Mouse (Mus musculus) MEL (cell line): Measurements from ENCODE around the gene Rbfox2. TPM values are rescaled to one million over a fixed set of nuclear protein-coding genes. Genes with fewer than 3 reads are reported as not detected.

Experiments
- DNase-seq: peaks from one replicate; pipeline ENCODE4 v3.0.0; 2011; ENCODE audit warnings: low read depth, low spot score
- H3K27ac ChIP-seq: 2 replicates; pipeline ENCODE4 v1.5.1; 2012; ENCODE audit warnings: low read depth, mild to moderate bottlenecking, control low read depth, low read length, moderate library complexity; ENCODE audit not compliant: control insufficient read depth
- H3K27me3 ChIP-seq, 2 experiments: fragments of 150-350 bp in 1 of 2; sonication (generic) in 1 of 2; 2 replicates each; pipeline ENCODE4 v1.6.1; 2012; ENCODE audit warnings: low read length in 2 of 2, mild to moderate bottlenecking in 2 of 2, improper control_type of control experiment in 1 of 2, moderate library complexity in 1 of 2; ENCODE audit not compliant: insufficient read depth in 2 of 2, control insufficient read depth in 1 of 2
- H3K36me3 ChIP-seq, 2 experiments: 2 replicates each; pipeline ENCODE4 v1.6.1; 2012 to 2014; ENCODE audit warnings: low read length in 2 of 2, improper control_type of control experiment in 1 of 2, inconsistent platforms in 1 of 2, mild to moderate bottlenecking in 1 of 2; ENCODE audit not compliant: insufficient read depth in 2 of 2, control insufficient read depth in 1 of 2
- H3K4me1 ChIP-seq, 2 experiments: fragments of 150-350 bp in 1 of 2; sonication (generic) in 1 of 2; 2 replicates each; pipeline ENCODE4 v1.6.1; 2012; ENCODE audit warnings: low read length in 2 of 2, improper control_type of control experiment in 1 of 2, mild to moderate bottlenecking in 1 of 2; ENCODE audit not compliant: insufficient read depth in 2 of 2, control insufficient read depth in 1 of 2
- H3K4me3 ChIP-seq, 2 experiments: fragments of 150-350 bp in 1 of 2; sonication (generic) in 1 of 2; 2 replicates each; pipeline ENCODE4 v1.5.1; 2012; ENCODE audit warnings: low read depth in 2 of 2, low read length in 2 of 2, mild to moderate bottlenecking in 2 of 2, moderate library complexity in 2 of 2, control low read depth in 1 of 2, improper control_type of control experiment in 1 of 2; ENCODE audit not compliant: control insufficient read depth in 1 of 2, insufficient read depth in 1 of 2
- H3K79me2 ChIP-seq: 2 replicates; pipeline ENCODE4 v1.6.1; 2012; ENCODE audit warnings: mild to moderate bottlenecking, low read length, moderate library complexity; ENCODE audit not compliant: control insufficient read depth, poor library complexity, insufficient read depth
- H3K9ac ChIP-seq: 2 replicates; pipeline ENCODE4 v1.6.1; 2012; ENCODE audit warnings: low read depth, mild to moderate bottlenecking, control low read depth, low read length, moderate library complexity; ENCODE audit not compliant: control insufficient read depth, poor library complexity, severe bottlenecking
- H3K9me3 ChIP-seq: fragments of 150-350 bp; sonication (generic); replicated peaks from 2 replicates; pipeline ENCODE4 v1.6.1; 2012; ENCODE audit warnings: mild to moderate bottlenecking, low read length, improper control_type of control experiment, moderate library complexity; ENCODE audit not compliant: insufficient read depth
- BHLHE40 ChIP-seq: IDR thresholded peaks from 2 replicates; pipeline ENCODE4 v1.6.1; 2012; ENCODE audit warnings: low read depth, mild to moderate bottlenecking, inconsistent platforms, low read length, improper control_type of control experiment, borderline replicate concordance
- CHD1 ChIP-seq: IDR thresholded peaks from 2 replicates; pipeline ENCODE4 v1.6.1; 2012; ENCODE audit warnings: low read depth, mild to moderate bottlenecking, inconsistent platforms, low read length, improper control_type of control experiment
- E2F4 ChIP-seq: IDR thresholded peaks from 2 replicates; pipeline ENCODE4 v1.6.1; 2011; ENCODE audit warnings: low read depth, low read length, improper control_type of control experiment, borderline replicate concordance
- ELF1 ChIP-seq: IDR thresholded peaks from 2 replicates; pipeline ENCODE4 v1.6.1; 2014; ENCODE audit warnings: low read depth, mild to moderate bottlenecking, inconsistent platforms, low read length, improper control_type of control experiment, moderate library complexity
- EP300 ChIP-seq, 2 experiments: IDR thresholded peaks; 2 replicates each; pipeline ENCODE4 v1.6.1; 2011; ENCODE audit warnings: improper control_type of control experiment in 2 of 2, low read length in 2 of 2, low read depth in 1 of 2, mild to moderate bottlenecking in 1 of 2
- GABPA ChIP-seq: IDR thresholded peaks from 2 replicates; pipeline ENCODE4 v1.6.1; 2012; ENCODE audit warnings: low read depth, mild to moderate bottlenecking, inconsistent platforms, low read length, improper control_type of control experiment, moderate library complexity
- GATA1 ChIP-seq: IDR thresholded peaks from 2 replicates; pipeline ENCODE4 v1.6.1; 2011; ENCODE audit warnings: low read depth, low read length, improper control_type of control experiment
- JUND ChIP-seq: IDR thresholded peaks from 2 replicates; pipeline ENCODE4 v1.6.1; 2011; ENCODE audit warnings: low read depth, mild to moderate bottlenecking, improper control_type of control experiment, low read length
- KAT2A ChIP-seq: conservative IDR thresholded peaks from 2 replicates; pipeline ENCODE4 v1.6.1; 2012; ENCODE audit warnings: low read depth, low read length, improper control_type of control experiment, inconsistent platforms
- MAX ChIP-seq: IDR thresholded peaks from 2 replicates; pipeline ENCODE4 v1.6.1; 2011; ENCODE audit warnings: low read length, improper control_type of control experiment
- MXI1 ChIP-seq: IDR thresholded peaks from 2 replicates; pipeline ENCODE4 v1.6.1; 2011; ENCODE audit warnings: mild to moderate bottlenecking, low read depth, low read length, improper control_type of control experiment
- MYB ChIP-seq: IDR thresholded peaks from 2 replicates; pipeline ENCODE4 v1.6.1; 2011; ENCODE audit warnings: mild to moderate bottlenecking, low read depth, low read length, improper control_type of control experiment
- MYC ChIP-seq: IDR thresholded peaks from 2 replicates; pipeline ENCODE4 v1.6.1; 2011; ENCODE audit warnings: low read depth, mild to moderate bottlenecking, low read length, improper control_type of control experiment, moderate library complexity
- NELFE ChIP-seq: IDR thresholded peaks from 2 replicates; pipeline ENCODE4 v1.6.1; 2011; ENCODE audit warnings: low read depth, low read length, improper control_type of control experiment
- NRF1 ChIP-seq: IDR thresholded peaks from 2 replicates; pipeline ENCODE4 v1.6.1; 2014; ENCODE audit warnings: low read depth, mild to moderate bottlenecking, inconsistent platforms, low read length, improper control_type of control experiment, moderate library complexity; ENCODE audit not compliant: poor library complexity, insufficient read depth, severe bottlenecking
- POLR2A ChIP-seq, 2 experiments: IDR thresholded peaks; 2 replicates each; pipeline ENCODE4 v1.6.1; 2011 to 2012; ENCODE audit warnings: low read length in 2 of 2, mild to moderate bottlenecking in 2 of 2, control low read depth in 1 of 2, improper control_type of control experiment in 1 of 2, low read depth in 1 of 2, moderate library complexity in 1 of 2; ENCODE audit not compliant: control insufficient read depth in 1 of 2, insufficient read depth in 1 of 2, poor library complexity in 1 of 2
- POLR2AphosphoS2 ChIP-seq: IDR thresholded peaks from 2 replicates; pipeline ENCODE4 v1.6.1; 2011; ENCODE audit warnings: low read length, improper control_type of control experiment
- RCOR1 ChIP-seq: IDR thresholded peaks from 2 replicates; pipeline ENCODE4 v1.6.1; 2012; ENCODE audit warnings: low read depth, mild to moderate bottlenecking, inconsistent platforms, low read length, improper control_type of control experiment
- SIN3A ChIP-seq: IDR thresholded peaks from 2 replicates; pipeline ENCODE4 v1.6.1; 2012; ENCODE audit warnings: low read length, improper control_type of control experiment, inconsistent platforms
- SMC3 ChIP-seq: IDR thresholded peaks from 2 replicates; pipeline ENCODE4 v1.6.1; 2011; ENCODE audit warnings: low read depth, low read length, improper control_type of control experiment
- TAL1 ChIP-seq: IDR thresholded peaks from 2 replicates; pipeline ENCODE4 v1.6.1; 2012; ENCODE audit warnings: mild to moderate bottlenecking, inconsistent platforms, low read length, moderate library complexity, mixed read lengths
- TCF12 ChIP-seq: IDR thresholded peaks from 2 replicates; pipeline ENCODE4 v1.6.1; 2014; ENCODE audit warnings: low read depth, mild to moderate bottlenecking, inconsistent platforms, low read length, improper control_type of control experiment, moderate library complexity
- USF1 ChIP-seq: IDR thresholded peaks from 2 replicates; pipeline ENCODE4 v1.6.1; 2014; ENCODE audit warnings: low read depth, mild to moderate bottlenecking, inconsistent platforms, low read length, improper control_type of control experiment, moderate library complexity
- ZNF384 ChIP-seq: IDR thresholded peaks from 2 replicates; pipeline ENCODE4 v1.6.1; 2012; ENCODE audit warnings: low read depth, mild to moderate bottlenecking, inconsistent platforms, low read length, improper control_type of control experiment
- polyA plus RNA-seq, 2 experiments: library from polyadenylated mRNA; stranded (reverse) in 1 of 2; unstranded in 1 of 2; fragments of >175 nt in 1 of 2; fragments of >200 nt in 1 of 2; gene quantifications; 2 replicates each; pipeline versions ENCODE4 v1.2.1 to v1.2.4; 2012; ENCODE audit warnings: low replicate concordance in 2 of 2, low read depth in 1 of 2; ENCODE audit not compliant: insufficient read length in 2 of 2, insufficient read depth in 1 of 2, missing spikeins in 1 of 2
- total RNA-seq: library from RNA; depleted of rRNA; stranded (reverse); fragments of 300-350 nt; gene quantifications from 2 replicates; pipeline ENCODE4 v1.2.3, GENCODE M21; 2012

The Rbfox2 gene
- total and polyA plus RNA-seq, 3 experiments: 3.4 to 6.0 TPM; not detected in 1

DNA sequence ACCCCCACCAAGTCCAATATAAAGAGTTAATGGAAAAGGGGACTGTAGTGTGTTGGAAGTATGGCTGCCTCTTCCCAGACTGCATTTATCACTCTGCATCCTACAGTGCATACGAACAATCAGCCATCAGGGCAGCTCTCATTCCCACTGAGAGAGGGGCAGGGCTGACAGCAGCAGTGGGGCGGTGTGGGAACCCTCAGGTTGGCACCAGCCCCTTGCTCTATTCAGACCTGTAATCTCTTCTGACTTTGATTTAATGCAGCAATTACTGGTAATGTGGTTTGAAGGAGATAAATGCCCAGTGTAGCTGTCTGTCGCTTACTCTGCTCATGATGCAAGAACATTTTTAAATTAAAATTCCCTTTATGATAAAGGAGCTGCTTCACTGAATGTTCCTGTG lies 134.4 kb downstream of the Rbfox2 start:
- Histone ChIP-seq H3K27ac (no peak overlapping the region), H3K36me3 (no peaks in the 10 kb centered on the region), H3K27me3 (no peaks in the 10 kb centered on the region), H3K79me2 (no peaks in the 10 kb centered on the region), H3K9me3 (no peaks in the 10 kb centered on the region), H3K4me3 (no peak overlapping the region), H3K9ac (no peak overlapping the region), H3K4me1 (no peaks in the 10 kb centered on the region)
- TF ChIP-seq TCF12: no peak
- no peak for TF ChIP-seq ELF1
- TF ChIP-seq TAL1: no peak
- no peak for TF ChIP-seq E2F4
- TF ChIP-seq POLR2AphosphoS2: no peak
- TF ChIP-seq SMC3: no peak
- no peak for TF ChIP-seq GATA1
- TF ChIP-seq MAX: no peak
- TF ChIP-seq USF1: no peak
- TF ChIP-seq MYB: no peak
- no peak for TF ChIP-seq EP300 (IDR thresholded peaks at IDR 0.05; ENCODE audit: low read depth in 1 of 2, low read length in 2 of 2)
- no peak for TF ChIP-seq POLR2A (IDR thresholded peaks at IDR 0.05; ENCODE audit: control insufficient read depth in 1 of 2, insufficient read depth in 1 of 2, low read depth in 1 of 2, low read length in 2 of 2, poor library complexity in 1 of 2)
- TF ChIP-seq MXI1: no peak
- no peak for TF ChIP-seq RCOR1
- TF ChIP-seq NELFE: no peak
- TF ChIP-seq SIN3A: no peak
- TF ChIP-seq GABPA: no peak
- DNase-seq: no peak

DNA sequence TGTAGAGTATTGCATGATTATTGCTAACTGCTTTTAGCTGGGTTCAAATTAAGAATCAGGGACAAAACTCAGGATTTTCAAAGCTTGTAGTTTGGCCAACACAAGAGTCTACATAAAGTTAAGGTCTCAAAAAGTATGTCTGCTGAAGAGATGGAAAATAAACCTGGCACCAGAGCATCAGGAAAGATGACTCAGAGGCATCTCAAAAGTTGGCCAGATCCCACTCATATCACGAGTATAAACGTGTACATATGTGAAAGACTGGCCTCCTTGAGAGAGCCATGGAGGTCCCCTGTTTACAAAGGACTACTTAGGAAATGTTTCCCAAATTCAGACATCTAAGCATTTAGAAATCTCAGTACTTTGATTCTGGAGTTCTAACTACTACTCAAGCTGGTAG lies 138.0 kb downstream of the Rbfox2 start:
- H3K36me3 ChIP-seq: no peaks in the 10 kb centered on the region
- H3K79me2 ChIP-seq: no peaks in the 10 kb centered on the region
- no peaks in the 10 kb centered on the region for H3K4me1 ChIP-seq
- no peak overlapping the region for H3K4me3 ChIP-seq
- H3K27me3 ChIP-seq: no peaks in the 10 kb centered on the region
- no peak overlapping the region for H3K27ac ChIP-seq
- TF ChIP-seq ZNF384 (no peak), JUND (no peak), NRF1 (no peak), BHLHE40 (no peak), MYC (no peak), CHD1 (no peak), KAT2A (no peak), GATA1 (no peak)
- no peak for DNase-seq
- no peaks in the 10 kb centered on the region for H3K9me3 ChIP-seq
- no peak overlapping the region for H3K9ac ChIP-seq
